Mouse (Mus musculus): Measurements from ENCODE around the gene Syt15. TPM values are rescaled to one million over a fixed set of nuclear protein-coding genes. Genes with fewer than 3 reads are reported as not detected.

Syt15 gene
- total RNA-seq, 2 experiments from 2014 or later: 0.16 to 0.27 TPM

Other genes starting within 250 kb of the Syt15 start
- not detected for gene Zfp488, start 240.8 kb upstream of the Syt15 start, total RNA-seq (2021)
- gene Gm30083, start 204.4 kb upstream of the Syt15 start, total RNA-seq (2021): not detected
- gene Gm5460, start 202.8 kb upstream of the Syt15 start, total RNA-seq (2021): under 1 TPM; 0.26 to 0.40 TPM
- not detected for gene Antxrl, start 166.9 kb upstream of the Syt15 start, total RNA-seq (2021)
- 1 to 10 TPM; 2.3 to 2.7 TPM for gene Anxa8, start 133.6 kb upstream of the Syt15 start, total RNA-seq (2021)
- not detected for gene A630023A22Rik, start 116.8 kb upstream of the Syt15 start, total RNA-seq (2021)
- gene Npy4r, start 67.1 kb upstream of the Syt15 start, total RNA-seq (2021): under 1 TPM in 1 of 2 experiments, not detected in 1; 0.10 TPM
- gene Gprin2, start 17.9 kb upstream of the Syt15 start, total RNA-seq (2021): 1 to 10 TPM in 1 of 2 experiments, under 1 TPM in 1; 0.83 to 1.3 TPM
- 1 to 10 TPM; 9.2 to 9.5 TPM for gene Shld2, start 90.9 kb downstream of the Syt15 start, total RNA-seq (2021)
- 100 to 1,000 TPM; 186 to 200 TPM for gene Glud1, start 91.1 kb downstream of the Syt15 start, total RNA-seq (2021)
- gene Fam25c, start 135.8 kb downstream of the Syt15 start, total RNA-seq (2021): not detected
- gene Sncg, start 155.2 kb downstream of the Syt15 start, total RNA-seq (2021): 100 to 1,000 TPM in 1 of 2 experiments, 10 to 100 TPM in 1; 16.6 to 229 TPM
- gene Mmrn2, start 155.9 kb downstream of the Syt15 start, total RNA-seq (2021): 10 to 100 TPM; 24.0 to 28.0 TPM

All from adrenal gland, adult 18-20 months (tissue).